Mouse (Mus musculus): ENCODE measurements around the gene Itpr3.

Gene Itpr3

GRCm38 (mm10) chr17:27071630-27072029 is 14.5 kb downstream of the Itpr3 start:
- DNase-seq (ENCODE audit: low read depth, low spot score) = peak; percentile 56

GRCm38 (mm10) chr17:27072363-27072762 is 15.3 kb downstream of the Itpr3 start:
- no peak for DNase-seq (ENCODE audit: low read depth, low spot score)

- DNase-seq (ENCODE audit: low read depth, low spot score) = no peak
Measured at GRCm38 (mm10) chr17:27073126-27073525, 16.0 kb downstream of the Itpr3 start.

- no peak for DNase-seq (ENCODE audit: low read depth, low spot score)
Measured at GRCm38 (mm10) chr17:27073778-27074177, 16.7 kb downstream of the Itpr3 start.

GRCm38 (mm10) chr17:27074236-27074635 is 17.1 kb downstream of the Itpr3 start:
- DNase-seq (ENCODE audit: low read depth, low spot score) = no peak

- no peak for DNase-seq (ENCODE audit: low read depth, low spot score)
Measured at GRCm38 (mm10) chr17:27074849-27075745, 18.0 kb downstream of the Itpr3 start.

GRCm38 (mm10) chr17:27077133-27077532 is 20.0 kb downstream of the Itpr3 start:
- no peak for DNase-seq (ENCODE audit: low read depth, low spot score)

GRCm38 (mm10) chr17:27077920-27078319 is 20.8 kb downstream of the Itpr3 start:
- DNase-seq (ENCODE audit: low read depth, low spot score) = peak; percentile 56

- DNase-seq (ENCODE audit: low read depth, low spot score) = no peak
Measured at GRCm38 (mm10) chr17:27078499-27078898, 21.4 kb downstream of the Itpr3 start.

GRCm38 (mm10) chr17:27081868-27082267 is 24.8 kb downstream of the Itpr3 start:
- DNase-seq (ENCODE audit: low read depth, low spot score) = no peak

GRCm38 (mm10) chr17:27082796-27083195 is 25.7 kb downstream of the Itpr3 start:
- DNase-seq (ENCODE audit: low read depth, low spot score) = no peak

- DNase-seq (ENCODE audit: low read depth, low spot score) = peak; percentile 28
Measured at GRCm38 (mm10) chr17:27083601-27084000, 26.5 kb downstream of the Itpr3 start.

GRCm38 (mm10) chr17:27085676-27086075 is 28.6 kb downstream of the Itpr3 start:
- DNase-seq (ENCODE audit: low read depth, low spot score) = peak; percentile 84

GRCm38 (mm10) chr17:27087426-27087825 is 30.3 kb downstream of the Itpr3 start:
- DNase-seq (ENCODE audit: low read depth, low spot score) = peak; percentile 64

GRCm38 (mm10) chr17:27090068-27090467 is 33.0 kb downstream of the Itpr3 start:
- no peak for DNase-seq (ENCODE audit: low read depth, low spot score)

GRCm38 (mm10) chr17:27095690-27096089 is 38.6 kb downstream of the Itpr3 start:
- DNase-seq (ENCODE audit: low read depth, low spot score) = no peak

GRCm38 (mm10) chr17:27101675-27102074 is 44.6 kb downstream of the Itpr3 start:
- no peak for DNase-seq (ENCODE audit: low read depth, low spot score)

- DNase-seq (ENCODE audit: low read depth, low spot score) = peak; percentile 37
Measured at GRCm38 (mm10) chr17:27105698-27106470, 48.8 kb downstream of the Itpr3 start.

- DNase-seq (ENCODE audit: low read depth, low spot score) = peak; percentile 71
Measured at GRCm38 (mm10) chr17:27106745-27107144, 49.6 kb downstream of the Itpr3 start.

- DNase-seq (ENCODE audit: low read depth, low spot score) = no peak
Measured at GRCm38 (mm10) chr17:27107936-27108335, 50.8 kb downstream of the Itpr3 start.

GRCm38 (mm10) chr17:27110072-27110471 is 53.0 kb downstream of the Itpr3 start:
- DNase-seq (ENCODE audit: low read depth, low spot score) = no peak

GRCm38 (mm10) chr17:27118676-27119539 is 61.8 kb downstream of the Itpr3 start:
- DNase-seq (ENCODE audit: low read depth, low spot score) = peak; percentile 31
